Mouse (Mus musculus) intestine, embryonic 16.5 days (tissue): ENCODE data around the gene Afap1l2. TPM values are rescaled to one million over a fixed set of nuclear protein-coding genes. Genes with fewer than 3 reads are reported as not detected.

Experiments
- ATAC-seq: fragments of 200-750 bp; cut with Nextera tagmentation; 2 replicates; pipeline ENCODE4 v1.8.0; 2017; ENCODE audit warnings: moderate TSS enrichment, moderate library complexity
- H3K27ac ChIP-seq: fragments of 300-500 bp; sonication (generic); 2 replicates; pipeline ENCODE4 v1.5.1; 2014; ENCODE audit warnings: mild to moderate bottlenecking, low read length
- H3K27me3 ChIP-seq: fragments of 300-500 bp; sonication (generic); replicated peaks from 2 replicates; pipeline ENCODE4 v1.6.1; 2014; ENCODE audit warnings: low read length, control low read depth, mixed read lengths; ENCODE audit not compliant: control insufficient read depth, insufficient read depth
- H3K36me3 ChIP-seq: fragments of 300-500 bp; sonication (generic); 2 replicates; pipeline ENCODE4 v1.6.1; 2014; ENCODE audit warnings: low read length, control low read depth; ENCODE audit not compliant: control insufficient read depth, insufficient read depth
- H3K4me1 ChIP-seq: fragments of 300-500 bp; sonication (generic); 2 replicates; pipeline ENCODE4 v1.6.1; 2014; ENCODE audit warnings: low read length, control low read depth, mixed read lengths; ENCODE audit not compliant: control insufficient read depth, insufficient read depth
- H3K4me2 ChIP-seq: fragments of 300-500 bp; sonication (generic); 2 replicates; pipeline ENCODE4 v1.6.1; 2014; ENCODE audit warnings: low read depth, low read length, control low read depth
- H3K4me3 ChIP-seq: fragments of 300-500 bp; sonication (generic); 2 replicates; pipeline ENCODE4 v1.5.1; 2014; ENCODE audit warnings: mild to moderate bottlenecking, low read length
- H3K9ac ChIP-seq: fragments of 300-500 bp; sonication (generic); 2 replicates; pipeline ENCODE4 v1.6.1; 2014; ENCODE audit warnings: low read depth, low read length
- H3K9me3 ChIP-seq: fragments of 300-500 bp; sonication (generic); 2 replicates; pipeline ENCODE4 v1.6.1; 2016; ENCODE audit warnings: low read length, control low read depth; ENCODE audit not compliant: control insufficient read depth
- WGBS: fragments of 180-500 bp; shearing (Covaris S2); extraction: QIAGEN DNeasy Blood & Tissue Kit; methylation state at CpG from one replicate; pipeline ENCODE4 v1.1.7; 2014; 5-methylcytosine and 5-hydroxymethylcytosine counted together
- polyA plus RNA-seq: library from polyadenylated mRNA; unstranded; fragments of >200 nt; fragmentation: Nextera tagmentation; extraction: Ambion mirVana; gene quantifications from 2 replicates; pipeline ENCODE4 v1.2.1, GENCODE M21; 2015

The Afap1l2 gene
- polyA plus RNA-seq, 1 experiment from 2014 or later: 16.9 TPM

DNA sequence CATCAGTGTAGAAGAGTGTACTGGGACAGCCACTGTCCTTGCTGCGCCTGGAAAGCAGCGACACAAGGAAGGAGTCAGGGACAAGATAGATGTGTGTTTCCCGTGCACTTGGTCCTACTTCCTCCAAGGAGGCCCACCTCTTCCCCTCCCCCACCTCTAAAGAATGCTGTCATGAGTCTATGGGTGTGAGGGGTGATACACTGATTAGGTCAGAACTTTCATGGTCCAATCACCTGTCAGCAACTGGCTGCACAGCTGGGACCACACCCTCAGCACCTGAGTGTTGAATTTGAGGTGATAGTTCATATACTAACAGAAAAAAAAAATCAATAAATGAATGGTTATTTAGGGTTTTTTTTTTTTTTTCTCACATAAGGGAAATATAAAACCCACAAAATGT lies 4.0 kb upstream of the Afap1l2 start:
- Histone ChIP-seq H3K36me3 (no peaks in the 10 kb centered on the region), H3K27ac (no peak overlapping the region), H3K4me3 (no peak overlapping the region), H3K4me2 (no peak overlapping the region), H3K4me1 (peaks cover 8% of the 10 kb centered on the region), H3K27me3 (peaks cover 5% of the 10 kb centered on the region; the same call in 1 of the 2 replicates), H3K9me3 (no peaks in the 10 kb centered on the region), H3K9ac (no peak overlapping the region)
- 55% methylated on average over 3 of the region's 3 CpGs for WGBS
- no peak for ATAC-seq

DNA sequence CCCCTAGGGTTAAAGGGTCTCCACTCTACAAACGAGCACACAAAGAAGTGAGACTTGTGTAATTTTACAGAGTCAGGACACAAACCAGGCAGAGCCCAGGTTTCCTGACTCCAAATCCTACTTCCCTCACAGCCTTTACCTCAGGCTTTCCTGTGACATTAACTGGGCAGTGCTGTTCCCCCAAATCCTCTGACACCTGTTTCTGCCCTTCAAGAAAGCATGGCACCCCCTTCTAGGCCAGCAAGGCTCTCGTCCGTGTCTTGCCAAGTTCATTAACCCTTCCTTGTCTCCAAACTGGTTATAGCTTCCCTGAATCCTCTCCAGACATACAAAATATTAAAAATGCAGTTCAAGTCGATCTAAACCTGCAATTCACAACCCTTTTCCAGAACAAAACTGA lies 2.0 kb upstream of the Afap1l2 start:
- WGBS: 55% methylated on average over 4 of the region's 4 CpGs
- Histone ChIP-seq H3K4me3 (no peak overlapping the region), H3K4me1 (peaks cover 4% of the 10 kb centered on the region), H3K9ac (no peak overlapping the region), H3K27ac (no peak overlapping the region), H3K4me2 (no peak overlapping the region), H3K9me3 (no peaks in the 10 kb centered on the region), H3K27me3 (peaks cover 5% of the 10 kb centered on the region; the same call in 1 of the 2 replicates), H3K36me3 (no peaks in the 10 kb centered on the region)
- ATAC-seq: no peak

DNA sequence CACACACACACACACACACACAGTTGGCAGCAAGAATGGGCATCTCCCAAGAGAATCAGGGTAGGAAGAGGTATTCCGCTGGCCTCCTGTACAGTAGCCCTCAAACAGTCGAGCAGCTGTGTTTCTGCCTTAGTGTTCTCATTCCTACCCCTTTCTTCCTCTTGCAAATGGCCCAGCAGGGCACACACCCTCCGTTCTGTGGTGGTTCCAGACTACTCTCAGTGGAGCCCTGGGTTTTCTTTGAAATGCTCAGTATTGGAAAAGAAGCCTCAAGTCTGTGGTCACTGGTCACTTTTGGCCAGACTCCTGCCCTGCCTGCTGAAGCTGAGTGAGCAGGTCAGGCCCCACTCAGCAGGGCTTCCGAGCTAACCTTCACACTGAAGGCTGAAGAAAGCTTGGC lies 1.6 kb upstream of the Afap1l2 start:
- no peak overlapping the region for H3K9ac ChIP-seq
- H3K4me2 ChIP-seq: no peak overlapping the region
- H3K36me3 ChIP-seq: no peaks in the 10 kb centered on the region
- H3K4me1 ChIP-seq: peaks cover 4% of the 10 kb centered on the region
- 71% methylated on average over 4 of the region's 4 CpGs for WGBS
- no peak for ATAC-seq
- H3K27ac ChIP-seq: no peak overlapping the region
- H3K9me3 ChIP-seq: no peaks in the 10 kb centered on the region
- peaks cover 5% of the 10 kb centered on the region; the same call in 1 of the 2 replicates for H3K27me3 ChIP-seq
- H3K4me3 ChIP-seq: no peak overlapping the region

DNA sequence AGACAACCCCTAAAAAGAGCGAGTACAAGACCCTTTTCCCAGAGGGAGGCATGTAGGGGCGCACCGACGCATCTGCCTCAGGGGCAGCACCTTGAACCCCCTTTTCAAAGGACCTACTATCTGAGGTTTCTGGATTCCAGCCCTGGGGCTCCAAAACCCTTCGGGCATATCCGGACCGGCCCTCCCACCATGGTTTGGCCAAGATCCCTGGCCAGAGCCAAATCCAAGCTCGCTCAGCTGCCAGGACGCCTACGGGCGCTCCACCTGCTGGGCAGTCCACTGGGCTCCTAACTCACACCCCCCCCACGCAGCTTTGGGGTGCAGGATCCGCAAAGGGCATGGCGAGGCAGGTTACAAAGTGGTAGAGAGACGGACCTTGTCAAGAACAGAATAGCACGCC lies 737 bp downstream of the Afap1l2 start:
- no peaks in the 10 kb centered on the region for H3K36me3 ChIP-seq
- peak overlapping the region; percentile 77 for H3K9ac ChIP-seq
- H3K4me2 ChIP-seq: peak overlapping the region; percentile 96
- ATAC-seq: no peak
- H3K27ac ChIP-seq: 0 out of 2 replicates have a peak overlapping the region, but pooled peaks have one; percentile 13
- H3K4me3 ChIP-seq: peak overlapping the region; percentile 68
- H3K9me3 ChIP-seq: no peaks in the 10 kb centered on the region
- 65% methylated on average over 16 of the region's 16 CpGs for WGBS
- peaks cover 12% of the 10 kb centered on the region for H3K4me1 ChIP-seq
- peaks cover 5% of the 10 kb centered on the region; the same call in 1 of the 2 replicates for H3K27me3 ChIP-seq

DNA sequence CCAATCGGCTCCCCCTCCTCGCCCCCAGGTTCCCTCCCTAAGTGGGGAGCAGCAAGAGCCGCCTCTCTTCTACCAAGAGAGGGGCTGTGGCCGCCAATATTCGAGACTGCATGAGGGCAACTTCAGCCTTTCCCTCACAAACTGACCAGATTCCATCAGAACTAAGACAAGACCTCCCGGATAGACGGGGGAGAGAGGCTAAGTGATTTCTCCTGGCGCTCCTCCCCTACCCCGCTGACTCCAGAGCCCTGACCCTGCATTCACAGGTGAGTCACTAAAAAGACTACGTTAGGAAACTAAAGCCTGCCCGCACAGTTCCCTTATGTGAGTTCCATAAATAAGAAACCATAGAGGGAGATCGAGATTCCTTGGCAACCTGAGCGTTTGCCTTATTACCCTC lies 1.2 kb downstream of the Afap1l2 start:
- peaks cover 12% of the 10 kb centered on the region for H3K4me1 ChIP-seq

DNA sequence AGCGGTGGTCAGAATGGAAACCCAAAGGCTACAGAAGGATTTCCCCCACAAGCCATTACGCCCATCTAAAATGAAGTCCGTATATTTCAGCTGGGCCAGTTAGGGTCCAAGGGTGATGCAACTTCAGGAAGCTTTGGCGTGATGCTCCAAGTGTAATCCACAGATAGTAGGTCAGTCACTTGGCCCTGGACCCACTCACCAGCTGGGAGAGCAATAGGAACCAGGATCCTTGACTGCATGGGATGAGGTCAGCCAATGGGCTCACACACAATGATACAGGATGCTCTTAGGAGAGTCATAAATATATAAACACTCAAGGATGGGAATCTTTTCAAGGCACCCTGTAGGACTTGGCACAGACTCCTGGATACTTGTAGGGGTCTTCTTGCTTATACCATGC lies 3.0 kb downstream of the Afap1l2 start:
- H3K9ac ChIP-seq: no peak overlapping the region
- no peaks in the 10 kb centered on the region for H3K36me3 ChIP-seq
- H3K27ac ChIP-seq: no peak overlapping the region
- no peak for ATAC-seq
- H3K4me1 ChIP-seq: peaks cover 12% of the 10 kb centered on the region
- no peak overlapping the region for H3K4me2 ChIP-seq
- peaks cover 5% of the 10 kb centered on the region; the same call in 1 of the 2 replicates for H3K27me3 ChIP-seq
- 80% methylated on average over 4 of the region's 4 CpGs for WGBS
- H3K4me3 ChIP-seq: no peak overlapping the region
- H3K9me3 ChIP-seq: no peaks in the 10 kb centered on the region

More for the DNA sequence above, 1.2 kb downstream of the Afap1l2 start:
- WGBS: 53% methylated on average over 13 of the region's 13 CpGs
- Histone ChIP-seq H3K27ac (no peak overlapping the region), H3K9ac (peak overlapping the region; percentile 51), H3K4me2 (peak overlapping the region; percentile 96), H3K36me3 (no peaks in the 10 kb centered on the region), H3K27me3 (peaks cover 5% of the 10 kb centered on the region; the same call in 1 of the 2 replicates), H3K4me3 (peak overlapping the region; percentile 68), H3K9me3 (no peaks in the 10 kb centered on the region)
- no peak for ATAC-seq

DNA sequence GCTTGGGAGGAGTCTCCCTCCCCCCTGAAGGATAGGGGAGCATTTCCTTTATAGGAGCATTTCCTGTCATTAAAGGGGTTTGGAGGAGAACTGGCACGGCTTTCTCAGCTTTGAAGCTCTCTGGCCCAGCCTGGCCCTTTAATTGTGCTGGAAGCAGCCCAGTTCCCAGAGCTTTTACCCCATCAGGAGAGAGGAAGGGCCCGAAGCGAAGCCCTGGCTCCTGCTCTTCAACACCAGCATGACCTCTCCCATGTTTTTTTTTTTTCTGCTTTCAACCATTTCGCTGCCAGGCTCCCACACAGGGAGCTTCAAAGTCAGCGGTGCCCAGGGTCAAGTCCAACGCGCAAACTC lies 4.6 kb downstream of the Afap1l2 start:
- 0 out of 2 replicates have a peak, but pooled peaks have one; percentile 6 for ATAC-seq
- H3K4me1 ChIP-seq: peaks cover 13% of the 10 kb centered on the region
- no peak overlapping the region for H3K4me2 ChIP-seq
- H3K4me3 ChIP-seq: no peak overlapping the region
- no peaks in the 10 kb centered on the region for H3K9me3 ChIP-seq
- no peak overlapping the region; the same call in 1 of the 2 replicates for H3K9ac ChIP-seq
- H3K27ac ChIP-seq: peak overlapping the region; percentile 60
- peaks cover 5% of the 10 kb centered on the region; the same call in 1 of the 2 replicates for H3K27me3 ChIP-seq
- 38% methylated on average over 7 of the region's 7 CpGs for WGBS
- no peaks in the 10 kb centered on the region for H3K36me3 ChIP-seq

DNA sequence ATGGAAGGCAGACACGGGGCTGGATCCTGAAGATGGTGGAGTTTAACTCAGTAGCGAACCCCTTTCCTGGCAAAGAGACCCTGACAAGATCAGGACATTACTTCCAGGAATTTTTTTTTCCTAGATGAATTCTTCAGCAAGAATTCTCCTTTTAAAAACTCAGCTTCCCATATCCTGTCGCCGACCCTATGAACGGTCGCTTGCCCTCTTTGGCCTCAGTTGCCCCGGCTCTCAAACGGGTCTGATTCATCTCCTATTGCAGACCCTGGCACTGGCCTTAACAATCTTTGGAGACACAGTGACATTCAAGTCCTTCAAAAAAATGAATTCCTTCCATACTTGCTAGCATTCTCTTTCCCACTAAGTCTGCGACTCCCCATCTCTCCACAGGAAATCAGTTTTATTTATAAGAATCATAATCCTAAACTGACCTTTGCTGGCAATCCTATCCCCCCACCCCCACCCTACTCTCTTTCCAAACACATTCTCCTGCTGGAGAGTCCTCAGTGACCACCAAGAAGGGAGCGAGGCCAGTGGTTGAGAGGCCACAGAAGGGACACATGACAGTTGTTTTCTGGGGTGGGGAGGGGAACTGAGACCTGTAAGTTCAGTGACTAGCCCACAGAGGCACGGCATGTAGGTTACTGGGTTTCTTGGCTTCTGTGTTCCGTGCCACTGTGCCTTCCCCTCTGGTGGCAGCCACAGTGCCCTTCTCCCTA lies 5.1 kb downstream of the Afap1l2 start:
- H3K4me3 ChIP-seq: no peak overlapping the region
- WGBS: 59% methylated on average over 12 of the region's 12 CpGs
- peak; percentile 11; the same call in 1 of the 2 replicates for ATAC-seq
- no peaks in the 10 kb centered on the region for H3K36me3 ChIP-seq
- no peak overlapping the region for H3K4me2 ChIP-seq
- peak overlapping the region; percentile 60 for H3K27ac ChIP-seq
- peaks cover 3% of the 10 kb centered on the region; the same call in 1 of the 2 replicates for H3K27me3 ChIP-seq
- no peaks in the 10 kb centered on the region for H3K9me3 ChIP-seq
- H3K9ac ChIP-seq: no peak overlapping the region
- peaks cover 15% of the 10 kb centered on the region for H3K4me1 ChIP-seq

DNA sequence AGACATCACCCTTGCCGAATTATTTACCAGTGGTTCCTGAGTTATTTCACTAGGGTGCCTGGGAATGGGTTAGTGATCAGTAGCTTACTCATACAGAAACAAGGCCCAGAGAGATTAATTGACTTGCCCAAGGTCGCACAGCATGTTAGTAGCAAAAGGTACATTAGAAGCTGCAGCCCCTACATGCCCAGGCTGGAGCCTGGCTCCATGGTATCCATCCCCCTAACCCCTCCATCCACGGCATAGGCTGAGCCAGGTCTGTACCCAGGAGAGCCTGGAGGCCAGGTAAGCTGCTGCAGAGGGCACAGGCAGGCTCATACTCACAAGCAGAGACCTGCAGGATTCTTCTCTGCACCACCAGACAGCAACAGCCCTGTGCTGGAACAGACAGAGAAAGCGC lies 6.1 kb downstream of the Afap1l2 start:
- WGBS: 87% methylated on average over 4 of the region's 4 CpGs
- no peak overlapping the region for H3K4me3 ChIP-seq
- H3K27ac ChIP-seq: no peak overlapping the region
- no peaks in the 10 kb centered on the region for H3K36me3 ChIP-seq
- ATAC-seq: no peak
- peaks cover 17% of the 10 kb centered on the region for H3K4me1 ChIP-seq
- H3K27me3 ChIP-seq: no peaks in the 10 kb centered on the region
- H3K9ac ChIP-seq: no peak overlapping the region
- H3K9me3 ChIP-seq: no peaks in the 10 kb centered on the region
- H3K4me2 ChIP-seq: no peak overlapping the region
